Mouse (Mus musculus) hindbrain, embryonic 14.5 days (tissue): Measurements from ENCODE around the gene Ctsw. TPM values are rescaled to one million over a fixed set of nuclear protein-coding genes. Genes with fewer than 3 reads are reported as not detected.

ENCODE experiments used
- ATAC-seq: fragments of 200-750 bp; cut with Nextera tagmentation; 2 replicates; pipeline ENCODE4 v1.8.0; 2017; ENCODE audit warnings: moderate number of reproducible peaks, mild to moderate bottlenecking, moderate TSS enrichment, moderate library complexity; ENCODE audit not compliant: low FRiP score
- DNase-seq: peaks from one replicate; pipeline ENCODE4 v3.0.0-alpha.2; 2015; ENCODE audit warnings: low spot score
- H3K27ac ChIP-seq: fragments of 300-500 bp; sonication (generic); 2 replicates; pipeline ENCODE4 v1.5.1; 2014; ENCODE audit warnings: mild to moderate bottlenecking, moderate library complexity
- H3K27me3 ChIP-seq: fragments of 300-500 bp; sonication (generic); 2 replicates; pipeline ENCODE4 v1.6.1; 2014; ENCODE audit warnings: mild to moderate bottlenecking, low read length, mixed read lengths; ENCODE audit not compliant: control insufficient read depth, insufficient read depth
- H3K36me3 ChIP-seq: fragments of 300-500 bp; sonication (generic); replicated peaks from 2 replicates; pipeline ENCODE4 v1.6.1; 2014; ENCODE audit not compliant: control insufficient read depth, insufficient read depth
- H3K4me1 ChIP-seq: fragments of 300-500 bp; sonication (generic); replicated peaks from 2 replicates; pipeline ENCODE4 v1.6.1; 2014; ENCODE audit warnings: antibody characterized with exemption, low read length, mixed read lengths; ENCODE audit not compliant: control insufficient read depth, insufficient read depth
- H3K4me2 ChIP-seq: fragments of 300-500 bp; sonication (generic); replicated peaks from 2 replicates; pipeline ENCODE4 v1.6.1; 2014; ENCODE audit warnings: mild to moderate bottlenecking, moderate library complexity
- H3K4me3 ChIP-seq: fragments of 300-500 bp; sonication (generic); replicated peaks from 2 replicates; pipeline ENCODE4 v1.5.1; 2014; ENCODE audit warnings: mild to moderate bottlenecking, low read length
- H3K9ac ChIP-seq: fragments of 300-500 bp; sonication (generic); 2 replicates; pipeline ENCODE4 v1.6.1; 2014
- H3K9me3 ChIP-seq: fragments of 300-500 bp; sonication (generic); 2 replicates; pipeline ENCODE4 v1.6.1; 2016; ENCODE audit warnings: low read length; ENCODE audit not compliant: control insufficient read depth
- WGBS: fragments of 180-500 bp; shearing (Covaris S2); extraction: QIAGEN DNeasy Blood & Tissue Kit; methylation state at CpG from one replicate; pipeline ENCODE4 v1.1.7; 2014; 5-methylcytosine and 5-hydroxymethylcytosine counted together
- polyA plus RNA-seq: library from polyadenylated mRNA; unstranded; fragments of >200 nt; fragmentation: Nextera tagmentation; extraction: Ambion mirVana; gene quantifications from 2 replicates; pipeline ENCODE4 v1.2.1, GENCODE M21; 2014

Ctsw gene
- polyA plus RNA-seq, 1 experiment from 2014 or later: 5.4 TPM

- Histone ChIP-seq H3K9ac (no peak overlapping the region), H3K4me3 (no peak overlapping the region), H3K9me3 (no peaks in the 10 kb centered on the region), H3K4me1 (peaks cover 24% of the 10 kb centered on the region), H3K36me3 (peaks cover 49% of the 10 kb centered on the region), H3K4me2 (no peak overlapping the region), H3K27me3 (no peaks in the 10 kb centered on the region), H3K27ac (no peak overlapping the region)
- WGBS: 93% methylated on average over 5 of the region's 5 CpGs
- ATAC-seq: no peak
- no peak for DNase-seq
Observed at GRCm38 (mm10) chr19:5421784-5422183, 46.5 kb downstream of the Ctsw start.

GRCm38 (mm10) chr19:5420579-5420978, 47.7 kb downstream of the Ctsw start:
- Histone ChIP-seq H3K4me1 (peaks cover 12% of the 10 kb centered on the region), H3K9me3 (no peaks in the 10 kb centered on the region), H3K9ac (no peak overlapping the region), H3K27ac (no peak overlapping the region), H3K27me3 (no peaks in the 10 kb centered on the region), H3K4me3 (no peak overlapping the region), H3K36me3 (peaks cover 40% of the 10 kb centered on the region), H3K4me2 (no peak overlapping the region)
- ATAC-seq: no peak
- DNase-seq: no peak
- WGBS: 94% methylated on average over 6 of the region's 6 CpGs

- whole genome bisulfite sequencing: 91% methylated on average over 9 of the region's 9 CpGs
- H3K9ac ChIP-seq: no peak overlapping the region
- H3K4me1 ChIP-seq: peaks cover 12% of the 10 kb centered on the region
- peaks cover 40% of the 10 kb centered on the region for H3K36me3 ChIP-seq
- ATAC-seq (no peak), DNase-seq (no peak)
- H3K27me3 ChIP-seq: no peaks in the 10 kb centered on the region
- no peak overlapping the region for H3K27ac ChIP-seq
- H3K9me3 ChIP-seq: no peaks in the 10 kb centered on the region
- H3K4me3 ChIP-seq: no peak overlapping the region
- H3K4me2 ChIP-seq: no peak overlapping the region
Observed at GRCm38 (mm10) chr19:5419630-5420029, 48.7 kb downstream of the Ctsw start.

GRCm38 (mm10) chr19:5418750-5419466, 49.4 kb downstream of the Ctsw start:
- ATAC-seq: no peak
- Histone ChIP-seq H3K4me3 (no peak overlapping the region), H3K4me1 (peaks cover 12% of the 10 kb centered on the region), H3K9me3 (no peaks in the 10 kb centered on the region), H3K9ac (no peak overlapping the region), H3K27ac (no peak overlapping the region), H3K4me2 (no peak overlapping the region), H3K27me3 (no peaks in the 10 kb centered on the region), H3K36me3 (peaks cover 40% of the 10 kb centered on the region)
- 97% methylated on average over 8 of the region's 8 CpGs for WGBS
- DNase-seq: no peak

Other genes with a start within 250 kb of the Ctsw start
- gene Pacs1, start 195.4 kb downstream of the Ctsw start, polyA plus RNA-seq: 54.3 and 59.7 TPM in 2 replicates
- gene Sf3b2, start 173.1 kb downstream of the Ctsw start, polyA plus RNA-seq: 299 and 305 TPM in 2 replicates
- 34.2 and 39.8 TPM in 2 replicates for gene Gal3st3, start 170.2 kb downstream of the Ctsw start, polyA plus RNA-seq
- gene Catsper1, start 132.8 kb downstream of the Ctsw start, polyA plus RNA-seq: not detected in 2 replicates
- gene Cst6, start 118.9 kb downstream of the Ctsw start, polyA plus RNA-seq: 11.2 and 12.2 TPM in 2 replicates
- gene Eif1ad, start 101.8 kb downstream of the Ctsw start, polyA plus RNA-seq: 35.0 and 37.2 TPM in 2 replicates
- gene Banf1, start 101.3 kb downstream of the Ctsw start, polyA plus RNA-seq: 308 and 323 TPM in 2 replicates
- 53.3 and 57.3 TPM in 2 replicates for gene Sart1, start 79.8 kb downstream of the Ctsw start, polyA plus RNA-seq
- gene Tsga10ip, start 66.0 kb downstream of the Ctsw start, polyA plus RNA-seq: not detected in 2 replicates
- gene Drap1, start 43.5 kb downstream of the Ctsw start, polyA plus RNA-seq: 237 and 253 TPM in 2 replicates
- 61.3 and 66.0 TPM in 2 replicates for gene AI837181, start 43.4 kb downstream of the Ctsw start, polyA plus RNA-seq
- gene Fosl1, start 21.0 kb downstream of the Ctsw start, polyA plus RNA-seq: not detected in 2 replicates
- 10.4 and 10.9 TPM in 2 replicates for gene Ccdc85b, start 10.6 kb downstream of the Ctsw start, polyA plus RNA-seq
- 145 and 151 TPM in 2 replicates for gene Fibp, start 7.9 kb downstream of the Ctsw start, polyA plus RNA-seq
- gene Efemp2, start 5.4 kb upstream of the Ctsw start, polyA plus RNA-seq: 37.8 and 41.1 TPM in 2 replicates
- 40.0 and 41.7 TPM in 2 replicates for gene Mus81, start 19.9 kb upstream of the Ctsw start, polyA plus RNA-seq
- gene Cfl1, start 21.9 kb upstream of the Ctsw start, polyA plus RNA-seq: 3,620 and 3,763 TPM in 2 replicates
- gene 1700020D05Rik, start 35.3 kb upstream of the Ctsw start, polyA plus RNA-seq: 0.21 and 0.58 TPM in 2 replicates
- gene Snx32, start 42.0 kb upstream of the Ctsw start, polyA plus RNA-seq: 87.1 and 96.5 TPM in 2 replicates
- 0.07 and 0.15 TPM in 2 replicates for gene Ovol1, start 92.1 kb upstream of the Ctsw start, polyA plus RNA-seq
- gene Ap5b1, start 99.5 kb upstream of the Ctsw start, polyA plus RNA-seq: 3.8 and 4.0 TPM in 2 replicates
- gene Rnaseh2c, start 133.4 kb upstream of the Ctsw start, polyA plus RNA-seq: 55.1 and 55.3 TPM in 2 replicates
- 38.4 and 41.0 TPM in 2 replicates for gene Kat5, start 141.7 kb upstream of the Ctsw start, polyA plus RNA-seq
- 30.2 and 31.0 TPM in 2 replicates for gene Rela, start 169.0 kb upstream of the Ctsw start, polyA plus RNA-seq
- 12.7 and 16.2 TPM in 2 replicates for gene Sipa1, start 195.2 kb upstream of the Ctsw start, polyA plus RNA-seq
- gene Map3k11, start 220.2 kb upstream of the Ctsw start, polyA plus RNA-seq: 11.4 and 11.5 TPM in 2 replicates
- gene Pcnx3, start 220.4 kb upstream of the Ctsw start, polyA plus RNA-seq: 28.3 and 32.1 TPM in 2 replicates
- gene Kcnk7, start 235.9 kb upstream of the Ctsw start, polyA plus RNA-seq: 0.36 TPM in 1 of 2 replicates, not detected in the other